Mouse (Mus musculus) testis, postnatal 14 days (tissue): ENCODE measurements around the gene Chad.

Experiments
- DNase-seq: peaks from one replicate; pipeline ENCODE4 v3.0.0; 2021; ENCODE audit warnings: low spot score

The Chad gene

DNA sequence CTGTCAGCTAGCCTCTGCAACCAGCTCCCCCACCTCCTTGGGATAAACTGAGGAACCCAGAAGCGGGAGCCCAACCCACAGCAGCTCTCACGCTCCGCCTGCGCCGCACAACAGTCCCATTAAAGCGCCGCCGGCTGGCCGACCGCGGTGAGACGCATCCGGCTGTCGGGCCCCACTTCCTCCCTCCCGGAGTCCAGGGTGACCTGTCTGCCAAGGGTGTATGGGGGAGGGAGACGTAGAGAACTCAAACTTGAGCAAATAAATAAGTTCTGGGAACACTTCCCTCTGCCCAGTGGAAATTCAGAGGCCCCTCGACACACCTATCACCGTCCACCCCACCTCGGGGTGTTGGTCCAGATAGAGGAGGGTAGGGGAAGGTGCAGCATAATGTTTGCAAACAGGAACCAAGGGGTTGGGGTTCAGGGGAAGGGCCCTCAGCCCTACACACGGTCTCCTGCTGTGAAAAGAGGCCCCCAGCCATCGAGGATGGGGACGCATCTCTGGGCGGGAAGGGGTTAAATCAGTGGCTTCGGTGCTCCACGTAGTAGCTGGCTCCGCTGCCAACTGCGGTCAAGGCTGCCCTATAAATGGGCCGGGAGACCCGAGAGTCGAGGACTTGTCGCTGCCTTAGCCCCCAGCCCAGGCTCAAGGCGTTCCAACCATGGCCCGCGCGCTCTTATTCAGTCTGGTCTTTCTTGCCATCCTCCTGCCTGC lies at the start of gene Chad:
Chad (plus strand) TSS at position 611 of the 714 bp plus-strand sequence.
- DNase-seq, result peak; percentile 40

DNA sequence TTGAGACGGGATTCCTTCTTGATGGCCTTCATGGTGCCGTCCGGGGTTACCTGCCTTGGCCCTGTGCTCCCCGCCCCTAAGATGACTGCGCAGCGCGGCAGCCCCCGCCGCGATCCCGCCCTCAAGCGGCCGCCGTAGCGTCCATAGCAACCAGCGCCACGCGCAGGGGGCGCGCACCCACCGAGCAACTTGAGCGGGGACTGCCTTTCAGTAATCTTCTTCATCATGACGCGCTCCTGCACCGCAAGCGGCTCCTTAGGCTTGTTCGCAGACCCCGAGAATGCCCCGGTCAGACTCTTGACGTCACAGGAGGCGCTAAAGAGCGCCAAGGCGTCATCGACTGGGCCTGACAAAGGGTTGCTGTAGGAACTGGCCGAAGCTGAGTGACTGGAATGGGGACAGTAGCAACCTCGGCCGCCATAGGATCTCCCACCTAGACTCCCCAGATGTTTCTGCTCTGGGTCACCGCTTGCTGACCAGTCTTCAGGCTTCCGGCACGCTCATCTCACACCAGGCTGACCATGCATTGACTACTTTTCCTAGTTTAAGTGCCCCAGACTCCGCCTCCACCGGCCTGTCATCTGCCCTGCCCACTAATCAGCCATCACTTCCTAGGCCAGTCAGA lies 43.5 kb upstream of the Chad start, which contains the start of gene Mycbpap:
Mycbpap (minus strand) TSS at position 524 of the 625 bp plus-strand sequence.
- peak; percentile 49 for DNase-seq

DNA sequence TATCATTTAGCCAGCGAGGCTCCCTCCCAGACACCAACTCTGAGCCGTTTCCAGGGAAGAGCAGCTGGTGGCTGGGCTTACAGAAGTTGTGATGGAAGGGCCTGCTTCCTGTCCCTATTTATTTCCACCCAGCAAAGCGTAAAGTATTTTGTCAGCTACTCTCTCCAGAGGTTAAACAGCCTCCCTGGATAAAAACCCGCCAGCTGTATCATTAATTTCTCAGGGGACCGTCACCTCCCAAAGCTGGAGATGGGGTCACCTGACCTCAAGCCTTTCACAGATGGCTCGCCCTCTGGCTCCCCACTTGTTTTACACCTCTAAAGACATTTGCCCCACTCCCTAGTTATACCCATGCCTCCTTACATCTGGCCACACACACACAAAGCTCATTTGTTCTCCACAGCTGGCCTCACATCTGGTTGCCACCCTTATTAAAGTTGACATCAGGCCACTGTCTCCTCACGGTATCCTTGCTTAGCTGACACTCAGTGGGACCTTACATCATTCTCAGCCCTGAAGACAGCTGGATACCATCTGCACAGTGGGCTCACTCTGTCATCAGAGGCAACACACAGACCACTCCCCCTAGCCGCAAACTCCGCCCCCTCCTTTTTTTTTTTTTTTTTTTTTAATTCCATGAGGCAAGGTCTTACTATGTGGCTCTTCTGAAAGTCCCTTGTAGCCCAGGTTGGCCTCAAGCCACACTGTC lies 38.5 kb upstream of the Chad start:
- no peak for DNase-seq

DNA sequence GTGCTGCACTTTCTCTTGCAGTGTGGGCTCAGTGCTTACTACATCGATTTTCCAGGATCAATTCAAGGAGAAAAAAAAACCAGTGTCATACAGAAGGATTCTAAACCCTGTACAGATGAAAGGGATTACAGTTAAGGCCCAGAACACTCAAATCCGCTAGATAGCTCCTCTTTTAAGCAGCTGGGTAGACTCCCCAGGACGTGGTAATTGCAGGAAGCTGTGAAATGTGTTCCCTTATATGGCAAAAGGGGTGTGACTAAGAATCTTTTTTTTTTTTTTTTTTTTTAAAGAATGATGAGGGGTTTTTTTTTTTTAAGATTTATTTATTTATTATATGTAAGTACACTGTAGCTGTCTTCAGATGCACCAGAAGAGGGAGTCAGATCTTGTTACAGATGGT lies 36.0 kb upstream of the Chad start:
- DNase-seq, result no peak

DNA sequence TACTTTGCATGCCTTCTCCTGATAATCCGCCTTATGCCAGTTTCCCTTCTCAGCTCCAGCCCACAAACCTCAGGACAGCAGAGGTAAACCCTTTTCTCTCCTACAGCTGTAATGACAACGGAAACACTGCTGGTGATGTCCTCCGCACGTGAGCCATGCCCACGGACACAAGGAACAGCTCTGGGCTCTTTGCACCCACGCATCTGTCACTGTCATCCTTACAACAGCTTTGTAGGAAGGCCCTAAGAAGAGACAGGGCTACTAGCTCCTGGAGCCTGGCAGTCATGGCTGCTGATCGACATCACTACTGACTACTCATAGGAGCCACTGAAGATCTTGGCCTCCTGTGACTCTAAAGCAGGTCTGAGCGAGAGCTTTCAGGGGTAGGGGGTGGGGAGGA lies 31.7 kb upstream of the Chad start:
- no peak for DNase-seq

DNA sequence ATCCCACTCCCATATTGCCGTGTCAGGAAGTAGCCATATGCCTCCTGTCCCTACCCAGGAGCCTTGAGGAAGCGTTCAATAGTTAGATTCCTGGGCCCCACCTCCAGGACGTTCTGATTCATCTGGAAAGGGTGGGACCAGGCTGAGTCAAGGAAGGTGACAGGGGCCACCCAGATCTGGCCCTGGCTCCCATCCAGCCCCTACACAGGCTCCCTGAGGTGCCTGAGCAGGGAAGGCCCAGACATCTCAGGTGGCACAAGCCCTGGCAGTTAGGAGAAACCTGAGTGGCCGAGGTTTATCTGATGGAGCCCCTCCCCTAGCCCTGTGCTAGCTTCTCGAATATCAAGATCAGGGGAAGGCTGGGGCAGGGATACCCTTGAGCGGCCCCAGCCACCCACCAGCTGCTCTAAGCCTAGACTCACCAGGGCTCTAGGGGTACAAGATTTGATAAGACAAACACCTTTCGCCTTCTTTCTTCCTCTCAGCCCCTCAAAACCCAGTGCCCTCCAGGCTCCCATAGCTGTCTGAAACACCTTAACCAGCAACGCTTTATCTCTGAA lies 26.0 kb upstream of the Chad start:
- no peak for DNase-seq

DNA sequence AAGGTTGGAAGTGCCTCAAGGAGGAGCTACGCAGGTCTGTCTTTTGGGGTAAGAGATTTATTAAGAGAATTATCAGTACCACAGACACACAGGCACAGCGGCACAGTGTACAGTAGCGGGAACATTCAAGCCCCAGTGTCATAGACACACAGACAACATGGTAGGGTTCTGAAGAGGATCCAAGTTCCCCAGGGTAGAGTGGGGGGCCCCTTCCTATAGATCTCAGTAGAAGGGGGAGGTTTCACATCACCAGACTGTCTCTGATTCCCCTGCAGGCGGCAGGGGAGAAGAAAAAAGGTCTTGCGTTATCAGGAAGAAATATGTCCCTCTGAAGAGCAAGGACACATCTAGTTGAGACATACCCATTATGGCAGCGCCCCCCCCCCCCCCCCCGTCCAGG lies 25.1 kb upstream of the Chad start:
- no peak for DNase-seq

DNA sequence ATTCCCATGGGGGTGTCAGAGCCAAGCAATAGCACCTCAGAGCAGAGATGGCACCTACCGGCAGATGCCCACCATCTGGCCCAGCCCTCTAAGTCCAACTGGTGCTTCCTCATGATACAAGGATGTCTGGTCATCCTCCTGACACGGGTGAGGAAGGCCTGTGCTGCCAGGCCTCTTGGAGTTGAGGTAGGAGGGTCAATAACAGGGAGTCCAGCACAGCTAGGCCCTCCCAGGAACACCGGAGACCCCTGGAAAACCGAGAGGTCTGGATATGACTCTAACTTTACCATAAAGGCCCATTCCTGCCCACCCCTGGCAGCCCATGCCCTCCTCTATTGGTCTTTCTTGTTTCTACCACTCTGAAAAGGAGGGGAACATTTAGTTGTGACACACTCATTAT lies 22.4 kb upstream of the Chad start:
- no peak for DNase-seq

DNA sequence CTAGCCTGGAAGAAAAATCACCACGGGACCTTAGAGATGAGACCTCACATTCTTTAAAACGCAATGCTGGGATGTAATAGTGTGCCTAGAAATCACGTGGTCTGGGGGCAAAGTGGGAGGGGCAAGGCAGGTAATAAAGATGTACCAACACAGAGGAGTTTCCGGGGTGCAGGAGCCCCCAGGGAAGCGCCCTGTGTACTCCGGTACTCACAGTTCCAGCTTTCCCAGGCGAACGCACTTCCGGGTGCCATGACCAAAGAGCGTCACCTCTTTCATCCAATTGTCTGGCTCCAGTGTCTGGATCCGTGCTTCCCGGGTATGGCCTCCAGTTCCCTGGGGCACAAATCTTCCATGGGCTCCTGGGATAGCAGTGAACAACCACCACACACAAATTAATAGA lies 21.5 kb upstream of the Chad start:
- no peak for DNase-seq

DNA sequence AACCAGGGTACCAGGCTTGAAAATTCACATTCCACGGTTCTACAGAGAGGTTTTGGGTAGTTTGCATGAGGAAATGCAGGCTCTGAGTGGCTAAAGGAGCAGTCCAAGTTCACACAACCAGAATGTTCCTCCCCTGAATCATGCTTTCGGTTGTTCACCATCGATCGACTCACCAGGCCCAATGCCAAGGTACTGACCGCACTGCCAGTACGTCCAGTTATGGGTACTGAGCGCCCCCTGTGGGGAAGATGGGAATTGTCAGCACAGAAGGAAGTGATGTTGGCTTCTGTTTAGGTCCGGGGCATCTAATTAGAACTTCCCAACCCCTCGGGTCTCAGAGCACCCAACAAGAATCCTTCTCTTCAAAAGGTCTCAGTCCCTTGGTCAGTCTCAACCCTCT lies 20.9 kb upstream of the Chad start:
- DNase-seq, result peak; percentile 88

DNA sequence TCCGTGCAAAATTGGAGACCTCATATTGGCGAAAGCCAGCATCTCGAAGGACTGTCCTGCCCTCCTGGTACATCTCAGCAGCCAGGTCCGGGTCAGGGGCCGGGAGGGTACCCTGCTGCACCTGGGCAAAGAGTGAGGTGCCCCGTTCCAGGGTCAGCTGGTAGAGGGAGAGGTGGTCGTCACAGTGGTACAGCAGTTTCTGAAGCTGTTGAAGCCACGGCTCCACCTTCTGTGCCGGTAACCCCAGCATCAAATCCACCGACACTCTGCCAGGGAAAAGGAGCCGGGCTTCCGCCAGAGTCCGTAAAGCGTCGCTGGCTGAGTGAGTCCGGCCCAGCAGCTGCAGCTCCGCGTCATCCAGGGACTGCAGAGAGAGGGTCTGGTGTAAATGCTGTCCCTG lies 20.4 kb upstream of the Chad start:
- DNase-seq, result no peak

DNA sequence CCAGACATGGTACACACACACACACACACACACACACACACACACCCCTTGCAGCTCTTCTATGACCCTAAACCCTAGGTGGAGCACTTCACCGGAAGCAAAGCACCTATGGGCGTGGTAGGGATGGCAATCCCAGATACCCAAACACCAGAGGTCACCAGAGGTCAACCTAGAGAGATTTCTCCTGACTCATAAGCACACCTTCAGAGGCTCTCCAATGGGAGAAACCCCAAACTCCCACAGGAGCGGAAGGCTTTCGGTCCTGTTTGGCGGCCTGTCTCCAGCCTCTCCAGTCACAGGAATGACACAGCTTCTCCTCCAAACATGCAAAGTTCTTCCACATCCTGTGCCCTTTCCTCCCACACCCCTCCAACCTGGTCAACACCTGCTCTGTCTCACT lies 18.5 kb upstream of the Chad start:
- no peak for DNase-seq

DNA sequence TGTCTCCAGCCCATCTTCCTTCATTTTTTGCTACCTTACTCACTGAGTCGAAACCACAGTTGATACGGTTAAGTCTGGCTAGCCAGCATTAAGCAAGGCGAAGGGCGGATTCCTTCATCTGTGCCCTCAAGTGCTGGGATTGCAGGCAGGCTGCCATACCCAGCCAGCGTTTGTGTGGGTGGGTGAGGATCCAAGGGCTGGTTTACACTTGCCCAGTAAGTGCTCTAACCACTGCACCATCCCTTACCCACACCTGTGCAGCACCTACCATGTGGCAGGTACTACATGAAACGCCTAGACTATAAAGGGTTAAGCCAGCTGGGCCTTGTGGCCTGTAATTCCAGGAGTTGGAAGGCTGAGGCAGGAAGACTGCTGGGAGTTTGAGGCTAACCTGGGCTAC lies 17.6 kb upstream of the Chad start:
- DNase-seq, result no peak

DNA sequence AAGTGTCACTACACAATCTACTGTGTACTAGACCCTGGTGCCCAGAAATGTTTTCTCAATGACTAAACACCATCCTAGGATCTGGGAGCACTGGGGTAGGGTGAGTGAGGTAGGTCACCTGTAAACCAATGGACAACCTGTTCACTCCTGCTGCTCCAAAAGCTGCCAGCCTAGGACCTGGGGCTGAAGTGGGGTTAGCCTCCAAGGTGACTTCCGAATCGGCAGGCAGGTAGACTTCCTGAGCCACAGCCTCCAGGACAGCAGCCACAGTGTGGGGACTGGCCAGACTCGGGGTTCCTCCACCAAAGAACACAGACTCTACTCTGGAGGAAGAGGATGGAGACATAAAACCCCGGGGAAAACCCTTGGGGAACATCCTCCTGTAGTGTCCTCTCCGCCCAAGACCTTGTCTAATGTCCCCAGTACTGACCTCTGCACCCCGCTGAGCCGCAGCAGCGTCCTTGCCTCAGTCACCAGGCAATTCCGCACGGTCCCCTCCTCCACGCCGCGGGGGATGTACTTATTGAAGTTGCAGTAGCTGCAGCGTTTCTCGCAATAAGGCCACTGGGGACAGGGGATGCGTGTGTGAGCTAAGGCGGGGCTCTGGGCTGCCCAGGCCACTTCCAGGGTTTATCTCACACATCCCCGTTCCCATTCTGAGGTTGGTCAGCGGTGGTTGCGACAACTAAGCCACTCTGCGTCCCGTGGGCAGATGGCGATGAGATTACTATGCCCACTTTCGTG lies 16.6 kb upstream of the Chad start:
- DNase-seq, result peak; percentile 46

DNA sequence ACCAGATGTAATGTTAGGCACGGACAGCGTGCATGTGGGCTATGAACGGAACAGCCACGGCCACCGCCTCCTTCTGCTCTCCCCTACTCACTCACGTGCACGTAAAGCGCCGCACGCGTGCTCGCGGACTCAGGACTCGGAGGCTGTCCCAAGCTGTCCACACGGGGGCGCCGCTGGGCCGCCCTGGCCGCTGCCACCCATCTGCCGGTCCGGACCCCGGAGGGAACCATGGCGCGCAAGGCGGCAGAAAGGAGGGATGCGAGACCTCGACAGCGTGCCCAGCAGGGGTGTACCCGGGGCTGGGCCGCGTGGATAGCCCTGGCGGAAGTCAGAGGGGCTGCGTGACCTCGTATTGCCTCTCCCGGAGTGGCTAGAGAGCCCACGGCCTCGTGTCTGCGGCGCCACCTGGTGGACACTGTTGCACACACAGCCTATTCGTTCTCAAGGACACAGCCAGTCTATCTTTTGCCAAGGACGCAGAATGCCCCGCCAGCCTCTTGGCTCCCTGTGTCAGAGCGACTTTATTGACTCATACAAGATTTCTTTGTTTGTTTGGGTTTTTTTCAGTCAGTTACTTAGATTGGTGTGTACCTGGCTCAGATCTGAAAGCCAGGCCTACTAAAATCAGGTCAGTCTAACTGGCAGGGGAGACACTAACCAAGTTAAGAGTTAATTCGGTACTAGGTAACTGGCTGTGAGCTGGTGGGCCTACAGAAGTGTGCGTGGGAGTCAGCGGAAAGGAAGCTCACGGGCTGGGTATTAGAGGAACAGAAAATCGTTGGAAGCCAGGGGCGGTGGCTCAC lies 15.8 kb upstream of the Chad start, which contains the start of gene Rsad1:
Rsad1 (minus strand) TSS at position 368 of the 803 bp plus-strand sequence.
- DNase-seq, result peak; percentile 92

DNA sequence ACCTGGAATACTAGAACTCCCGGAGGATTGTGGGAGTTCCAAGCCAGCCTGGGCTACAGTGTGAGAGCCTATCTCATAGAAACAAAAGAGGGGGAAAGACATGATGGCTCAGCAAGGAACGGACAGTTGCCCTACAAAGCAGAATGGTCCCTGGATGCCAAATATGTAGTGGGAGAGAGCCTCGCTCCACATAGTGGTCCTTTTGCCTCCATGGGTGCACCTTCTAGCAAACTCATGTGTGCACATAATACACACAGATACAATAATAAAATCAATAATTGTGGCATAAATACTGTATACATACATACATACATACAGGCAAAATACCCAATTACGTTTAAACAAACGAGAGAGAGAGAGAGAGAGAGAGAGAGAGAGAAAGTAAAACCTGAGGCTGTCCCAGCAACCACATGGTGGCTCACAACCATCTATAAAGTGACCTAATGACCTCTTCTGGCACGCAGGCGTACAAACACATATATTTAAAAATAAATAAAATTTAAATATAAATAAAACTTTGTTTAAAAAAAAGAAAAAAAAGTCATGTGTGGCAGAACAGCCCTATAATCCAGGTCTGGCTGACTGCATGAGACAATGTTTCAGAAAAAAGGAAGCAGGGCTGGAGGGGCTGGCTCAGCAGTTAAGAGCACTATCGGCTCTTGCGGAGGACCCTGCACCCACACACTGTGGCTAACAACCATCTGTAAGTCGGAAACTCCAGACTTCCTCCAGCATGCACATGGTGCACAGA lies 15.0 kb upstream of the Chad start:
- no peak for DNase-seq

DNA sequence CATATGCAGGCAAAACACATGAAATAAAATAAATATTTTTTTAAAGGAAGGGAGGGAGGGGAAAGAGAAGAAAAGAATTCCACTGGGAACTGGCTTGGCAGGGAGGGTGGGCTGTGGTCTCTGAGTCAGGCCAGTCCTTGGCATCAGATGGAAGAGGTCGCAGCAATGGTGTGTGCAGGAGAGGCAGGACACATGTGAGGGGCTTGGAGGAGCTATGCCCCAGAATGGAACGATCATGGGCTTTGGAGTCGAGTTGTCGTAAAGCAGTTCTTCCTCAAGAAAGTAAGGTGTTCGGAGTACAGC lies 14.5 kb upstream of the Chad start:
- DNase-seq, result no peak

DNA sequence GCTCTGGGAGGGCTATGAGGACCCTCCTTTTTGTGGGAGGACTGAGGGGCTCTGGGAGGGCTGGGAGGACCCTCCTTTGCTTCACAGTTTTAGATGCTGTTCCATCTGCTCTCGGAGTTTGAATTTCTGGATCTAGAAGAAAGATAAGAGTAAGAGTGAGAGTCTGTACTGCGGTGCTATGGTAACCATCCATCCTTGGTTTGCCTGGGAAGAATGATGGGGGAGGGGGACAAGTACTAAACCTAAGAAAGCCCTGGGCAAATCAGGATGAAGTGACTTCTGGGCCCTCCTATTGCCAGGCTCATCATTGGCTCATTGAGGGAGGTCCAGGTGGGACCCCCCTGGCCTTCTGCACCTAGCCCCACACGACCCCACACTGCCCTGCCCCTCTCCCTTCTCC lies 6.6 kb upstream of the Chad start:
- DNase-seq, result no peak

DNA sequence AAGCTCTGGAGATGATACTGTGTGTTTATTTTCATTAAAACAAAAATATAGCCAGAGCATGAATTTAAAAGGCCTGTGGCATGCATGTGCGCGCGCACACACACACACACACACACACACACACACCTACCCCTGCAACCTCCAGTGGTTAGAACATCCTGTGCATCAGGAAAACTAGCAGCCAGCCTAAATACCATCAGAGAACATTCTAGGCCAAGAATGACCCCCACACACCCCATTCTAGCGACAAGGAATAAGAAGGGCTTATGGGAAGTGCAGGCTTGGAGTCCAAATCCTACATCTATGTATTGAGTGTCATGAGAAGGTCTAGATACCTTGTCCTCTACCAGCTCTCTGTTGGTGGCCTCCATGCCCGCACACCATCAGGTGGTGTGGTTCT lies 1.5 kb upstream of the Chad start:
- DNase-seq, result no peak

DNA sequence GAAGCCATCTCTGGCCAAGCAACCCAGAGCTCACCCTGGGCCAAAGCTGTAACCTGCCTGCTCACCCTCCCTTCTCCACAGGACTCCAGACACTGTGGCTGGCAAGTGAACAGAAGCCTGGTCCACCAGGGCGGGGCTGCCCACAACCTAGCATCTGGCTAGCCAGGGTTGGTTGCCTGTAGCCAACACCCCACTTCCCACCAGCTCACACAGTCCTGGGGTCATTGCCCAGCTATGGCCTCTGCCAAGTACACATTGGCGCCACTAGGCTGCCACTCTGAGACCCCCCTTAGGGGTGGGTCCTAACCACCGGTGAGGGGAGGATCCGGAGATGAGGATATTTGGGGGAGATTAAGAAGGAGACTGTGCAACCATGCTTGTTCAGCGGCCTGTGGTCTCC lies 1.0 kb upstream of the Chad start:
- DNase-seq, result no peak

DNA sequence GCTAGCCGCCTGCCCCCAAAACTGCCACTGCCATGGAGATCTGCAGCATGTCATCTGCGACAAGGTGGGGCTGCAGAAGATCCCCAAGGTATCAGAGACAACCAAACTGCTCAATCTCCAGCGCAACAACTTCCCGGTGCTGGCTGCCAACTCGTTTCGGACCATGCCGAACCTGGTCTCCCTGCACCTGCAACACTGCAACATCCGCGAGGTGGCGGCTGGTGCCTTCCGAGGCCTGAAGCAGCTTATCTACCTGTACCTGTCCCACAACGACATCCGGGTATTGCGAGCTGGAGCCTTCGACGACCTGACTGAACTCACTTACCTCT lies 268 bp downstream of the Chad start:
- DNase-seq, result no peak
